Mouse (Mus musculus) cortical plate, adult 2 months (tissue): ENCODE data around the gene Cnmd.

Experiments
- CTCF ChIP-seq: fragments of 200-500 bp; IDR thresholded peaks from 2 replicates; pipeline ENCODE4 v1.5.1; 2011; ENCODE audit warnings: mild to moderate bottlenecking, control low read depth, low read length; ENCODE audit not compliant: insufficient read depth; ENCODE audit errors: extremely low read depth
- POLR2A ChIP-seq: fragments of 200-500 bp; IDR thresholded peaks from 2 replicates; pipeline ENCODE4 v1.6.1; 2011; ENCODE audit warnings: mild to moderate bottlenecking, low read length, control low read depth; ENCODE audit not compliant: insufficient read depth; ENCODE audit errors: extremely low read depth

DNA sequence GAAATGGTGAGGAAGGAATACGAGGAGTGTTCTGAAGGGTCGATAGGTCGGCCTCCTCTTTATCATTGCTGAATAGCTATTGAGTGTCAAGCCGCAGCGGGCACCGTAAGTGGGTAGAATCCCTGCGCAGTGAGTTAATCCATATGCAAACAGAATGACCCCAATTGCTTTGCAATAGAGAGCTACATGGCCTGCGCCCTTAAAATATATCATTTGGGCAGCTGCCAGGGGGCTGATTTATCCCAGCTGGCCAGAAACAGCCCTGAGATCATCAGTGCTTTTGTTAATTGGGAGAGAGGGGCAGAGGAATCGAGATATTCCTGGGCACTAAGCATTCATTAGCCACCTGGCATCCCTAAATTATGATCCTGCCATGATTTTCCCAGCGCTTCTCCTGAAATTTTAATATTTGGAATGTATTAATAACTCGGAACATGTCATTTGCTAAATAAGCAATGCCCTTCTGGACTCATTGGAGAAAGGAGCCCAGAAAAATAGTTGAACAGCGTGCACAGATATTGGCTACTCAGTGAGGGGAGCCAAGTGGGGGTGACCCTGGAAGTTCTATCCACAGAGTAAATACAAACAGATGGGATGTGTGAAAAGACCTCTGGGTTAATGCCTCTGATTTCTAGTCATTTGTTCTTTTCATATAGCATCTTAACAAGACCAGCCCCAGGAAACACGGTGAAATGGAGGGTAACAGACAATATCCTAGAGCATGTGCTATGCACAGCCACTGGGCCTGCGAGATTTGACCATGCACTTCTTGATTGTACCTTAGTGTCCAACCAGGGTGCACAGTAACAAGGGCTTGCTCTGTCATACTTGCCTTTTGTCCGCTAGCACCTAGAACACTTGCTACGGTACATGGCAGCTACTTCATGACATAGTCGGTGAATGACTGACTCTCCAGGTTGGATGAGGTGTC is 11.4 kb upstream of the Cnmd start:
- TF ChIP-seq CTCF: no peak
- TF ChIP-seq POLR2A: no peak
